Mouse (Mus musculus): ENCODE measurements at regions not wholly inside any gene's neighbourhood (a gene's known extent, or its start where the extent isn't known, plus 50 kb on each side); places are given as distances from the start of the nearest gene placed in this dataset.

DNA sequence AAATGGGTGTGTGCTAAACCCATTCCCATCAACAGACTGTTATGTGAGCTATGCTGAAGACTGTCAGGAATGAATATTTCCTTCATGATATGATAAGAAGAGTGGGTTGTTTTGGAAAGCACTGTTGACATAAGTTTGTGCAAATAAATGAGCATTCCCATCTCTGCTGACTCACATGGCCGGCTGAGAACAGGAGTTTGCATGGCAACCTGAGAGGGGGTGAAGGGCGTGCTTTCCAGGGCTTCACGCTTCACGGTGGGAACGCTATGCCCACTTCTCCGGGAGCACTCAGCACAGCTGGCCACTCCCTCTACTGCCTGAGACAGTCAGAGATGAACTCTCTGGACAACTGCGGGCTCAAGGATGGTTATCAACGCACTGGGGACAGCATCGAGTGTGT is 348.9 kb upstream of the Slc24a5 start:
- DNase-seq (ENCODE audit: low spot score in 2 of 2): no peak

DNA sequence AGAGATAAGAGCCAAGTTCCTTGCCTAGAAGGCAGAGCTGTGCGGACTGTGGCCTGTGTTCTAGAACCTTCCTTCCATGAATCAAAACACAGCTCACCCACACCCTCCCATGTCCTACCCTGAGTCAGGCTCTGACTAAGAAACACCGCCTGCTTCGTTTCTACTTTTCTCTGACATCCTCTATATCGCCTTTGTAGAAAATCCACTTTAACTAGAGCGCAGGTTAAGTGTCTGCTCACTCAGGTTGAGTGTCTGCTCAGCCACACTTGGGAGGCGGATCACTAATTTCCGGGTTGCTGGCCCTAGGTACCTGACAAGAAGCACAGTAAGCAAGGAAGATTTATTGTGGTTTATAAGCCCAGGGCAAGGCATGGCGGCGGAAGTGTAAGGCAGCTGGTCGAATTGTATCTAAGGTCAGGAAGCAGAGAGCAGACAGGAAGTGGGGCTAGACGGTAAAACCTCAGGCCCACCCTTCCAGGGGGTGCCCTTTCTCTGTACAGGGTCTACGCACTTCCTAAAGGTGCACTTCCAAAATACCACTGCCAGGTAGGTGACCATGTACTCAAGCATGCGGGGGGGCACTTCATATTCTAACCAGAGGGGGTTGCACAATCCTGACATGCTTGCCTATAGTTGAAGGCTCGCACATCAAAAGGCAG is 348.0 kb upstream of the Slc24a5 start:
- DNase-seq (ENCODE audit: low spot score in 2 of 2): no peak

DNA sequence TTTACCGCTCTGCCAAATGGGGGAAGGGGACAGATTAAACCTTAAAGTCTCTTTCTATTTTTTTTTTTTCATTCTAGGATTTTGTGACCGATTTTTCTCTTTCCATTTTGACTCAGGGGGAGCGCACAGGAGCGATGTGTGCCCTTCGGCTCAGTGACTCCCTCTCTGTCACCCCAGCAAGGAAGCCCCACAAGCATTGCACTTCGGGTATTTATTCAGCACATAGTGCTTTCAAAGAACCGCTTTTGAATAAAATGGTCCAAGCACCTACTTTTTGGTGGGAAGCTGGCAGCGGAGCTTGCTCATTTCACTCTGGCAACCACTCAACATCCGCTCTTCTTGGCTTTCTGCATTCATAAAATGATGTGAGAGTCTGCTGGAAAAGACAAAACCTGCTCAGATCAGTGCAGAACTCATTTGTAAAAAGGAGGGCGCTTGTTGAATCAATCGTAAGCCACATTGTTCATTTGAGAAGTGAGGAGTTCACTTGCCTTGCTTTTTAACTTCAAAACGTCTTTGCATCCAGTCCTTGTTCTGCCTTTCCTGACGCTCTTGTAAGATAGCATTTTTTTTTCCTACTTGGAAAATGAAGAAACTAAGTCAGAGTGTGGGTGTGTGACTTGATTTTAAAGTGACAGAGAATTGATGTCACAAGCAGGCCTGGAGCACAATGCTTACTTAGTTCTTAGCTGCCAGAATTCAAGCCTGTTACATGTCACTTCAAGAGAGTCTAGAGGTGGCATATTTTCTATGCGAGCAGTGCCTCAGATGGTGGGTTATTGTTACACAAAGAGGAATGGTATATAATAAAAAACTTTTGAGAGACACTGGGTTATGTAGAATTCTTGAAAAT is 347.1 kb upstream of the Slc24a5 start:
- DNase-seq (ENCODE audit: low spot score in 2 of 2): no peak

DNA sequence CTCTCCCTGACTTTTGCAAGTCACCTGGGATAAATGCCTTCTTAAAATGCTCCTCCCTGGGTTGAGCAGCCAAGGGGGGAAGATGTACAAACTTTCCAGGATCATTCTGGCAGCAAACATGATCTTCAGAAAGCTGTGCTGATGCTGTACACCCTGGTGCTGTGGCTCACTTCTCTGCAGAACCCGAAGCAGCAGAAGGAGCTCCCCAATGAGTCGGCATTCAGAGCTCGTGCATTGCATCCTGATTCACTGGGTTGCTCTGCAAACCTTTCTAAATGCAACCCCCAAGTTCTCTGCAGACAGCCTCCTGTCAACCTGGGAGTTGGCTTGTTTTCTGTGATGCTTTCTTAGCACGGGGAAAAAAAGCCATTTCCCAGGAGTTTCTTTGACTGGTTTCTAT is 343.8 kb upstream of the Slc24a5 start:
- no peak for DNase-seq (ENCODE audit: low spot score in 2 of 2)

DNA sequence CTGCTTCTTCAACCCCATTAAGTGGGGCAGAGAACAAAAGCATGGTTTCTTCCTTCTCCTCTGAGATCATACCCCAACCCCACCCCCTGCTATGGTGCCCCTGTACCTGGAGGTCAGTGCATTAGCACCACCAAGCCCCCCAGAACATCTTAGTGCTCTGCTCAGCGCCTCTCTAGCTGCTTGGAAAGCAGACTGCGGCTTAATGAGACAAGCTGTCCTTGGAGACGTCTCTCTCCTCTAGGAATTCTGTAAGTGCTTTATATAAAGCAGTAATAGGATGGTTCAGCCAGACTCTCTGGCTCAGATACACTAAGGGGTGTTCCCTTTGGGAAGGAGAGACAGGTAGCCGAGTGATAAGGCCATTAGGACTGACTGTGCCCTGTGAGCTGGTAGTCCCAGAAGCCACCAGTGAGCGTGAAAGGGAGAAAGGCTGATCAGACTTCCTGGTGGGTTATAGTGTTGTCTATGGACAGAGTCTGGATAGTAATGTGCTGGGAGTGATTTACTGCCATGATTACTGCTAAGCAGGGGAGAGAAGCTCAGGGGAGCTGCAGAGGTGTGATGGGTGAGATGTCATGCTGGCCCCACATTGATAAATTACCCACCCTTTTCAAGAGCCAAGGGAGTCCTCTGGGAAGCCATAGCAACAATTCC is 343.0 kb upstream of the Slc24a5 start:
- DNase-seq (ENCODE audit: low spot score in 2 of 2): no peak

DNA sequence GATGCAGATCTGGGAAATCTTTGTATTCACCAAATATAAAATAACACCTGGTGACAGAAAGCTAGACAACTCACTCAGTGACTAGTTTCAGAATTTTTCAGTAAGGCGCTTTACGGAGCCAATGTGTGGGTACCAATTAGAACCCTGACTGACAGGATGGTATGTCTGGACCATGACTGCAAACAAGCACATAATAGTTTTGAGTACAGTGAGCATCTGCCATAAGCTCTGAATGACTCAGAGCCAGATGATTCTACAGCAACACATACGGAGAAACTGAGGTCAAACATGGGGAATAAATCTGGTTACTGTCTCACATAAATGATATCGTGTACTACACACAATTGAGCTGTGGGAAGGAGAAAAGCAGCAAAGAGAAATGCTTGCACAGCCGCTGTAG is 339.9 kb upstream of the Slc24a5 start:
- no peak for DNase-seq (ENCODE audit: low spot score in 2 of 2)

DNA sequence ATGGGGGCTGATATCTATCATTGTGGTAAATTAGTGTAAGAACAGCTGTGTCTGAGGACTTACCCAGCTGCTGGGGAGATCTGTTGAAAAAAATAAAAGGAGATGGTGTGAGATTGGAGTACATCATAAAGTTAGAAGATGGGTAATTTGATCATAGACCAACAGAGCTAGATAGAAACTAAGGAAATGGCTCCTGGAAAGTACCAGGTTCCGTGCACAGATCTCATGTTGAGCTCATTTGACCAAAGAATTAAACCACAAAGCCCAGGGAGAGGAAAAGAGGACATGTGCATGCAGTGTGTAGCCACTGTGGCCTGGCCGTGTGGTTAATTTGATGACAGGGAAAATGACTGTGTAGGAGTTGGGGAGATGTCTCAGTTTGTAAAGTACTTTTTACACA is 335.3 kb upstream of the Slc24a5 start:
- DNase-seq (ENCODE audit: low spot score in 2 of 2): no peak

DNA sequence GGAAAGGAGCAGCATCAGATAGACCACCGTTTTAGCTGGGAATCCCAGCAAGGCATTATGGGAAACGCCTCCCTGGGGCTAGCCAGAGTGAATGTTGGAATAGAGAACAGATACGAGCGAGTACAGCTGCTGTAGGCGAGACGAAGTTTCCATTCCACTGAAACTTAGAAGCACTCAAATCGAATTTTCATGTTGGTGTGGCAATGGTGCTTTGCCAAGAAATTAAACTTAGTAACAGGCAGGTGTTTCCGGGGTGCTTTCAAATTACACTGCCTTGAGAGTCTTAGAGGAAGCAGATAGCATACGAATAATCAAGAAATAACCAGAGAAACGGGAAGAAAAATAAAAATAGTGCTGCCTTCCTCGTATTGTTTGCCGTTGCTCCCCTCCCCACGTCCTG is 327.1 kb upstream of the Slc24a5 start:
- no peak for DNase-seq (ENCODE audit: low spot score in 2 of 2)

DNA sequence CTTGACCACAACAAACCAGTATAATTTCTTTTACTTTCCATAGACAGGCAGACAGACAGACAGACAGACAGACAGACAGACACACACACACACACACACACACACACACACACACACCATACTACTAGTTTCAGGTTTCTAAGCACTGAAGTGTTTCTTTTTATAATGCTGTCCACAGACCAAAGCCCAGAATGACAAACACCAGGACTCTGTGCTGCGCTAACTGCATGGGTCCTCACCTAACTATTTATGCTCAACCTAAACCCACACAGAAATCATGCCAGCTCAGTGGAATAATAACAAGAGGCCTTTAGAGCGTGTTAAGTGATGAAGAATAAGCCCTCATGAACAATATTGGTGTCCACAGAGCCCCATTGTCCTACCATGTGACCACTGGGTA is 325.0 kb upstream of the Slc24a5 start:
- no peak for DNase-seq (ENCODE audit: low spot score in 2 of 2)

DNA sequence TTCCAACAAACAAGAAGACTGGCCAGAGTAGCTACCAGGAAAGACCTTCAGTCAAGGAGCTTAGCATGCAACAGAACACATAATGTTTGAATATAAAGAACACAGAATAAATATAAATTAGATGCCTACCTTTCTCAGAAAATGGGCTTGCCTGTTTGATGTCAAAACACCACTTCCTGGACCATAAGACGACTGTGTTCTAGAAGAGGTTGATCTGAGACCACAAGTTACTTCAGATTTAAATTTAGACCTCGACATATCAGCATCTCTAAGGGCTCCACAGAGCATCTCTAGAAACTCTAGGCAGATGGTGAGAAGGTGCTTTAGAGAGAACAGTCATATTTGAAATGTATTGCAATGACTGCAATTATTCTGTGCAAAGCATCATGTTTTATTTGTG is 322.9 kb upstream of the Slc24a5 start:
- no peak for DNase-seq (ENCODE audit: low spot score in 2 of 2)

DNA sequence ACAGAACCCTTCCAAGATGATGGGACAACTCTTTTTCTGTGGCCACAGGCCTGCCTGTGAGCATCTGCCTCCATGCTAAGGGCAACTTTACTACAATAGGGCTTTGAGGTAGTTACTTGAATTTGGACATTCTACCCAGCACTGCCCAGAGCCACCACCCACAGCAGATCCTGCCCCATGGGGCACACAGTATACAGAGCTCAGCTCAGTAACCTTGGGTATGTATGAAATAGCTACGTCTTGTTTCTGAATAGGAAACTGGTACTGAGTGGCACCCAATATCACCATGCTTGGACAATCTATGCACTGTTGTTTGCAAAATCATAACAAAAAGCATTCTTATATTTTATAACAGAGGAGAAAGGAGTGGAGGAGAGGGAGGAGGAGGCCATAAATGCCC is 320.8 kb upstream of the Slc24a5 start:
- DNase-seq (ENCODE audit: low spot score in 2 of 2): no peak

DNA sequence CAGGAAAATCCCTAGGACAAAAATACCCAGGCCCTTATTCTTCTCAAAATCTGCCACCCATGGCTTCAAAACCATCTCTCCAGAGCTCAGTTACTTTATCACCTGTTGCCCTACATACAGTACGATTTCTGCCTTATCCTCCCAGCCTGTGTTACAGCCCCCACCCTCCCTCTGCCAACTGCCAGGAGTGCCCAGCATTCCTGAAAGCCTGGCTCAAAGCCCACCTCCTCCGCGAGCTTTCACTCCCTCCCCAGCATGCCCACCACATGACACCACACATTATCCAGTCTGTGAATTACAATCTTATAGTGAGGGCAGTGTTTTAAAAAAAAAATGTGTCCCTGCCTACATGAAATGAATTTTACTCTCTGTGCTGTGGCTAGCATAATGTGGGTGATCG is 320.3 kb upstream of the Slc24a5 start:
- peak in 1 of 2 experiments; percentile 55 for DNase-seq (ENCODE audit: low spot score in 2 of 2)

DNA sequence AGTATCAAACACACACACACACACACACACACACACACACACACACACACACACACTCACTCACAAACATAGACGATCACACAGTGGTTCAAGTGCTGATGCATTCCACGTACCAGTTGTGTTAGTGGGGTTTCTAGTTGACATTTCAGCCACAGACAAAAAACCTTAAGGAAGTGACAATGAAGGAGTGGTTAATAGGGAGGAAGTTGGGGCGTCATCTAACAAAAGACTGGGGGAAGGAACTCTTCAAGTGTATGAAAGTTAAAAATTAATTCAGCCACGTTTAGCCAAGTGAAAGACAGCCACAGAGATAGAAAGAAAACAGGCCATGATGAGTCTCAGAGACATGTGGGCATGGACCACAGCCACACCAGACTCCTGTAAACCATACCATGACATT is 316.1 kb upstream of the Slc24a5 start:
- no peak for DNase-seq (ENCODE audit: low spot score in 2 of 2)

DNA sequence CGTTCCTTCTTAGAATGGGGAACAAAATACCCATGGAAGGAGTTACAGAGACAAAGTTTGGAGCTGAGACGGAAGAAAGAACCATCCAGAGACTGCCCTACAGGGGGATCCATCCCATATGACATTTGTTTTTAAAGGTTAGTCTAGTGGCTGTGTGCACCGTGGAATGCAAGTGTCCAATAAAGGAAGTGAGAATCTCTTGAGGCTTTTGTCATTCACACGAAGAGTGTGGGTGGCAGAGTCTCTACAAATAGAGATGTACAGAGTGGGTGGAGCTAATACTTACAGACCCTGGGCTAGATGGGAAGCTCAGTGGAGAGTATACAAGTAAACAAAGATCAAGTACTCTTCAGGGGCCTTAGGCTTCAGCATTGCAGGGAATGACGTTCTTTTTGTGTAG is 314.2 kb upstream of the Slc24a5 start:
- no peak for DNase-seq (ENCODE audit: low spot score in 2 of 2)

DNA sequence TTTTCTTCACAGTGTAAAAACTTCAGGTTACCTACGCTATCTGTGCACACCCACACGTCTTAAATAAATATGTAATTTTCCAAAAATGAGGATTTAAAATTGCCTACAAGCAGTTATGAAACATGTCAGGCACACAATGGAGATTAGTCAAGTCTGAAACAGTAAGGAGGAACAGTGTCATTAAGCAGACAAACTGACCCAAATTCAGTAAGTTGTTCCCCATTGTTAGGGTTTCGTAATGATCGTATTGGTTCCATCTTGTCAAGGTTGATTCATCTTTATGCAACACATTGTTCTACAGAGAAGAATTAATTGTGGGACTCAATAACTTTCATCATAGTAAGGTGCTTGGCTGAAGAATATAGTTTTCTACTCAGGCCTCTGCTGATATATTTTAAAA is 312.7 kb upstream of the Slc24a5 start:
- no peak for DNase-seq (ENCODE audit: low spot score in 2 of 2)

DNA sequence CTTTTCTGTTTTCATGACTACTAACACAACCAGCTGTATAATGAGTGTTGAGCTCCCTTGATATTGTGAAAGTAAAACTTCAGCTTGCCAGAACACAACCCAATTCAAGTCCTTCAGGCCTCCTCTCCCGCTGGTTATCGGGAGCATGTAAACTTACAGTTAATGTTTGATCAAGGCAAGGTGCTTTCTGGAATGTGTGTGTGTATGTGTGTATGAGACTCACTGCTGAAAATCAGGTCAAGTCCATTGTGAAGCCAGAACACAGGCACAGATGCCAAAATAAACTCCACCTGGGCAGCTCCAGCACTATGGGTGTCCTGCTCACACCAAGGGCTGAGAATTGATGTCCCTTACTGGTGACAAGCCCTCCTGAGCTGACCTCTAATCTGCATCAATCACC is 308.9 kb upstream of the Slc24a5 start:
- DNase-seq (ENCODE audit: low spot score in 2 of 2): no peak

DNA sequence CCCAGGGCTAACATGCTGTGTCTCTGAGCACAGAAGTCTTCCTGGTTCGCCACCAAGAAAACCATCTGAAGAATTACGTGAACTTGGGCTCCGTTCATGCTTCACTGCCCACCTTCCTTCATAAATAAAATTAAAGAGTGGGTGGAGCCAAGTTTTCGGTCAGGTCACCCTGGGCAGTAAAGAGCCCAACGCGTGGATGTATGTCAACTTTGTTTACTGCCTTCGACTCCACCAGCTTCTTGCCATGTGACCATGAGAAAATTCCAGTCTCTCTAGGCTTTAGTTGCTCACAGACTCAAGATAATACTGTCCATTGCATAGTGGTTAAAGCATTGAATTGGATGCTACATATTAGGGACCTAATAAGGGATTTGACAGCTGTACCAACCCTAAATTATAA is 304.3 kb upstream of the Slc24a5 start:
- no peak for DNase-seq (ENCODE audit: low spot score in 2 of 2)

DNA sequence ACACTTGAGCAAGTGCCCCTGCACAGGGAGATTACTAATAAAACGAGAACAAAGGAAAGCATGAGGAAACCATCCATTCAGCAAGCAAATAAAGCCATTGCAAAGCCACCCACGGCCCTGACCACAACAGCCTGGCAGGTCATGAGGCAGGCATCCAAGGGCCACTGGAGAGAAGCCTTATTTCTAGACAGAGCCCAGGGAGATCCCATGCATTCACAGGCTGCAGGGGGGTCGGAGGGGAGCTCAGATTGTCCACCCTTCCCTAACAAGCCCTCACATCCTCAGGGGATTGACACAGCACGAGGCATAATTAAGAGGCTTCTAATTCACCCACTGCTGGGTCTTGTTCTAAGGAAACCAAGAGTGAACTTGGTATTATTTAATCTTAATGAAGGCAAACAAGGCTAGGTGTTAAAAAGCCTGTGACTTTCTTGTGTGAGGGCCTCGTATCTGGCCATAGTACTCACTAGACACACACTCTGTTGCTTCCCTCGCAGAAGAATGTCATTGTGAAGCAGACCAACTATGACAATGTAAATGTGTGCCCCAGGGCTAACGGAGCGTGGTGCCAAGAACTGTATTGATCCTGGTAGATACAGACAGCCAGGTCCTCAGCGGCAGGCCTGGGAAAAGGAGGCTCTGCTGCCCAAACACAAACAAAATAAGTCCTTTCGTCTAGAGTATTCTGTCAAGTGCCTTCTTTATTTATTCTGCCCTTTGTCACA is 303.6 kb upstream of the Slc24a5 start:
- no peak for DNase-seq (ENCODE audit: low spot score in 2 of 2)

DNA sequence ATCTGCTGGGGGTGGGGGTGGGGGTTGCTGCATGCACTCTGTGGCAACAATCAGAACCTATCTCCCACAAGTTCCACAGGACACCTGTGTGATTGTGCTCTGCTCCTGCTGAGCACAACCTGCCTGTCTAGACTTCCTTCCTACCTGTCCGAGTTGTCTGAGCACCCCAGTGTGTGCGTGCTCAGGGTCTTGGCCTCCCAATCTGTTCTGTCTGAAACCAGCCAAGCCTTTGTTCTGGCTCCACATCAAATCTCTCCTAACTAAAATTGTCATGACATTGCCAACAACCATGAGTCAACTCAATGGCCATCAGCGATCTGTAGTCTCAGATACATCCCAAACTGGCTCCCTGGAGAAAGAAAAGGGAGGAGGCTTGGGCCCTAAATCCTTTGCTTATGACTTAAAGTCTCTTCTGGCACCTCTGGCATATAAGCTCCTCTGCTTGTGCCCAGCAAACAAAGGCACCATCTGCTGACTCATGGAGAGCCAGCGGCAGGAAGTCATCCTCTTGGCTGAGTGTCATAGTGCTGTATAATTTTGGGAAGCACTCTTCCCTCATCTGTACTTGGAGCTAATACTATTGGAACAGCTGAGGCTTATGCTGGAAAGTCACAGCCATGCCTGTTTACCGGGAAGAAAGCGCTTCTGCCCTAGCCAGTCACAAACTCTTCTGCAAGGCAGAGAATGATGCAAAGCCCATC is 298.5 kb upstream of the Slc24a5 start:
- DNase-seq (ENCODE audit: low spot score in 2 of 2): no peak

DNA sequence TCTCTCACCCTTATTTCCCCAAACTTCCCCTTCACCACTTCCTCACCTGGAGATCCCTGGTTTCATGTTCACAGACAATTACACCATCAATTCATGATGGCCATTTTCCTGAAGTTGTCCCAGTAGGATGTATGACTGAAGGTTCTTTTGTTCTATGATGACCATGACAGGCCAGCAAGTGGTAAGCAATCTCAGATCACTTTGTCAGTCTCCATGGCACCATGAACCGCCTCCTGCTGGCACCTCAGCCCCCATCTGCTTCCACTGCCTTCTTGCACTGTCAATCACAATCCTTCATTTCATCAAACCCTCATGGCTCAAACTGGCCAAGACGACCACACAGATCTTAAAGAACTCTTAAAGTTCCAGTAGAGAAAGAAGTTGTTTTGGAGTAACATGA is 297.9 kb upstream of the Slc24a5 start:
- no peak for DNase-seq (ENCODE audit: low spot score in 2 of 2)

DNA sequence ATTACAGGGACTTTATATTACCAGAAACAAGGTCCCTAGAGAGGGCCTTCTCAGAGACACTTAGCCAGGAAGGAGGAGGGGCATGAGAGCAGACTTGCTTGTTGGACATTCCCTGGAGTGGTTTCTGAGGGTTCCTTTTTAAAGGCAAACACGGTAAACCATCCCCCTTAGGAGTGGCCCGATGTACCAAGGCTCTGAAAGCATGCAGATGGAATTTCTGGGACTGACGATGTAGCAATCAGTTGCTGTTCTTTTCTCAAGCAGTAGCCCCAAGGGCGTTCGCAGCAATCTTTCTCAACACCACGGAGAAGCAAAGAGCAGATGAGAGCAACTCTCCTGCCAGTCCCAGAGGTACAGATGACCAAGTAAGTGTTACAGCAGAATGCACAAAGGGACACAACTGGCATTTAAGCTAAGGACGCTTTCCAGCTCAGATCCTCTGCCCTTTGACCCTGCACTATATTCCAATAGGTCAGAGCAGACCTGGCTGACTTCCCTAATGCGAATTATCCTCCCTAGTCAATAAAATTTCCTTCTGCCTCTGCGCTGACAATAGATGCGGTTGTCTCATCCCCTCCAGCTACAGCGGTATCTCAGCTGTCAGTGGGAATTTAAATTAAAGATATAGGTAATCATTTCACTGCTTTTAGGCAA is 295.7 kb upstream of the Slc24a5 start:
- no peak for DNase-seq (ENCODE audit: low spot score in 2 of 2)

All from gastrocnemius, postnatal 4 days (tissue).